ENCODE assay signal across 12 mouse cellular contexts in the genomic region with DNA sequence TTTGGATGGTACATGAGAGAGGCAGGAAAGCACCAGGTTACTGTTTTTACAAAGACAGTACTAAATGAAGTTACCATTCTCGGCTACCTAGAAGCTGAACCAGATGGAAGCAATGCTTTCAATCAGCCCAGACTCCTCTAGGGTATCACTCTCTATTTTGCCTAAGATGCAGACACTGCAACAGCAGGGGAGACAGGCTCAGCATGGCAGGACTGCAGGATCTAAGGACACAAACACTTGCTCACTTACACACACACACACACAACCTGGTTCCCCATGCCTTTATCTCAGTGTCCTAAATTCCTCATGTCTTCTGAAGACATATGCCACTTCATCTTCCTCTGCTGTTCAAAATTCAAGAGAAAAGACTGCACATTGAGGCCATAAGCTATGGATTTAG.
"Had no signal": no experiment of that assay in that cellular context is flagged by ENCODE, and none has a peak within 500 bp of the region (broad histone marks: within the 10 kb centered on the region; RNA-seq: fewer than 3 reads in every experiment).

No protein-coding gene starts in this region.

- H3K27ac ChIP-seq: limb, embryonic 15.5 days; liver, embryonic 12.5 days; neural tube, embryonic 13.5 days; stomach, embryonic 15.5 days had no signal

- H3K36me3 ChIP-seq: limb, embryonic 15.5 days; liver, embryonic 12.5 days; neural tube, embryonic 13.5 days; stomach, embryonic 15.5 days had no signal

- DNase-seq: kidney, postnatal 10 days; layer of hippocampus, postnatal 36 days; lung, postnatal 10 days; lung, postnatal 4 days; right cerebral cortex, postnatal 14 days; thymus, postnatal 36 days had no signal

- H3K4me2 ChIP-seq: limb, embryonic 15.5 days; liver, embryonic 12.5 days; lung, embryonic 14.5 days; midbrain, embryonic 11.5 days; neural tube, embryonic 13.5 days; stomach, embryonic 15.5 days had no signal

- ATAC-seq: liver, embryonic 12.5 days had no signal

- H3K4me3 ChIP-seq: limb, embryonic 15.5 days; liver, embryonic 12.5 days; neural tube, embryonic 13.5 days; stomach, embryonic 15.5 days had no signal

- H3K27me3 ChIP-seq: limb, embryonic 15.5 days; liver, embryonic 12.5 days; neural tube, embryonic 13.5 days; stomach, embryonic 15.5 days had no signal

- H3K9ac ChIP-seq: limb, embryonic 15.5 days; liver, embryonic 12.5 days; lung, embryonic 14.5 days; neural tube, embryonic 13.5 days; stomach, embryonic 15.5 days had no signal

- H3K4me1 ChIP-seq: limb, embryonic 15.5 days; liver, embryonic 12.5 days; stomach, embryonic 15.5 days had no signal

- H3K9me3 ChIP-seq: limb, embryonic 15.5 days; liver, embryonic 12.5 days; neural tube, embryonic 13.5 days; stomach, embryonic 15.5 days had no signal
